Mouse (Mus musculus) mouse trophoblast stem cell (cell line): ENCODE measurements around the gene Dbh.

ENCODE experiments used
- in situ Hi-C, 2 experiments: fragments of 300-500 bp; cut with MseI, MboI; formaldehyde crosslinking; loops; 2 replicates in 1 of 2; 3 replicates in 1 of 2; pipeline ENCODE4 v1.15.1; 2025

The Dbh gene

DNA sequence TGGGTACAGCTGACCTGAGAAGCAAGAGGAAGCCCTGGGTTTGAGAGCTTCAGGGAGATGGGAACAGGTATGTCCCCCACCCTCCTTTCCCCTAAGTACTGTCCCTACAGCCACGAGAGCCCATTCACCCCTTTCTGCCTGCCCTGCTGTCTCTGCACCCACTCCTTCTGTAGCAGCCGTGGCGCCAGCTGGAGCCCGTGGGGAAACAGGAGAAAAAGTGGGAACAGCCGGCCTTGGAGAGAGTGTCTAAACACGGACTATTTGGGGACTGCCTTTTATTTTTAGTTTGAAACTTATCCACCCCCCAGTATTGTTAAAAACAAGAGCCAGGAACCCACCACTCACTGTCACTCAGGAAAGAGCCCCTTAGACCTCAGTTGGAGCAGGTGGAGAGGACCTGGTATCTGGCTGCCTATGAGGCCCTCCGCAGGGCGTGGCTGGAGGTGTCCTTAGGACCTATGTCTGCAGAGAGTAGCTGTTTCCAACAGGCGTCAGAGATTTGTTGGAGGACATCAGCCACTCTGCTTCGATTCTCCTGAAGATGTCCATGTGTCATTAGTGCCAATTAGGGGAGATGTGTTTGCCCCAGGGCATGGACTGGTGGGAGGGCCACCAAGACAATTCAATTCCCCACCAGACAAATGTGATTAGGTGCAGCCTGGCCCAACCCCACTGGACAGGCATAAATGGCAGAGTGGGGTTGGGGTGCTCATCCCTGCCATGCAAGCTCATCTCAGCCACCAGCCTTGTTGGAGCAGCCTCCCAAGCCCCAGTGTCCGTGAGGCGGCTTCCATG is at the start of gene Dbh:
TSS of gene Dbh (plus strand) at position 438 of the 795 bp plus-strand sequence.
- in situ Hi-C loops, result no loop called here

GRCm38 (mm10) chr2:27118452-27118851 is 46.6 kb upstream of the Dbh start:
- in situ Hi-C loops, result no loop called here

GRCm38 (mm10) chr2:27119766-27120165 is 45.3 kb upstream of the Dbh start:
- in situ Hi-C loops, result no loop called here

GRCm38 (mm10) chr2:27120241-27120641 is 44.8 kb upstream of the Dbh start:
- in situ Hi-C loops, result no loop called here

DNA sequence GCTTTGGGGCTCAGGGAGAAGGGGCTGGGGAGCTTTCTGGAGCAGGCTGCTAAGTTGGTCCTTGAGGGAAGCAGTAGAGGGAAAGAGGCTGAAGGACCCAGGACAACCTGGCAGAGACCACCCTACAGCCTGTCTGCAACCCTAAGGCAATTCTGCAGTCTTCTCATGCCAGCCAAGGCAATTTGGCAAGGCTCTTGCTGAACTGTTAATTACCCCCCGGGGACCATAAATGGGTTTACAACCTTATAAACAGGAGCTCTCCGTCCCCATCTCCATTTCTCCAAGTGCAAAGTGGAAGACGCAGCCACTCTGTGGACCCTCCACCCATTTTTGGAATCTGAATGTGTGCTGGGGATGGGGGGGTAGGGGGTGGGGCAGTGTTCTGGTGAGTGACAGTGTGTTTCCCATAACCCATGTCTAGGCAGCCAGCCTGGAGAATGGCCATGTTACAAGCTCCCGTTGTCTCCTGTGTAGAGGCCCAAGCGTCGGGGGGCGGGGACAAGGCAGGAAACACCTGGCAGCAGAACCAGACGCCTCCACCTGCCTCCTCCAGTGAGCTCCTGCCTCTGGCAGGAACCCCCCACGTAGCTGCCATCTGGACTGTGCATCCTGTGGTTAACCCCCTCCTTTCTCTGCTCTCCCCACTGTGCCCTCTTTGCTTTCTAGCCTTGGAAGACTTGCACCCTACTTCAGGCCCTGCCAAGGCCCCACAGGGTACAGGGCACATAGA is 43.2 kb upstream of the Dbh start:
- in situ Hi-C loops, result no loop called here

DNA sequence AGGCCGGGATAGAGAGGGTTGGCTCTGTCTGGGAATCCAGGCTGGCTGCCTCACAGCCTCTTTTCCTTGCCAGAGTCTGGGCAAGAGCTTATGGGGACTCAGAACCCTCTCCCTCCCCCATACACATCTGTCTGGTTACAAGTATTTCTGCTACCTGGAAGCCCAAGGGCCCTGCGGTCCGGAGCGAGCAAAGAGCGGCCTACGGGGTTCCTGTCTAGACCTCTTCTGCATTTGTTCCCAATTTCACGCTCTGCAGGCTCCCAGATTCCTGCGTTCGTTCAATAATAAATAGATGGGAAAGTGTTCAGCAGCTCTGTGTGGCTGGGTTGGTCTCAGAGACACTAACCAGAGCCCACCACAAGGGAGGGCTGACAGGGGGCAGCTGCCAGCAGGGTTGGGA is 42.5 kb upstream of the Dbh start:
- in situ Hi-C loops, result no loop called here

- in situ Hi-C loops, result no loop called here
Observed at GRCm38 (mm10) chr2:27123121-27123520, 41.9 kb upstream of the Dbh start.

DNA sequence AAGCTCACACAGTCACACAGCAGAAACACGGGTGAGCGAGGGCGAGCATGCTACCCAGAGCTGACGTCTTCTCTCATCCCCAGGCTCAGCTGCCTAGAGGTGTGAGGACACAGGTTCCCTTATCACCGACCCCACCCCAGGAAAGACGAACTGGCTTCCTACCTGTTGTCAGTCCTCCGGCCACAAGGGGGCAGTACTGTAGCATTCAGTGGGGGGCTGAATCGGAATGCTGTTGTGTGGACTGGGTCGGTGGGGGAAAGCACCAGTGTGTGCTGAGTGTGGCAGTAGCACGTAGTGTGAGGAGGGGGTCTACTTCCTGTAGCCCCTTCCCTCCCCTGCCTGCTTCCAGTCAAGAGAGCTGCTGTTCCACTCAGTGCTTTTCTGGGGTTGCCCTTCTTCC is 39.1 kb upstream of the Dbh start:
- in situ Hi-C loops, result no loop called here

- in situ Hi-C loops, result no loop called here
Observed at GRCm38 (mm10) chr2:27126496-27126895, 38.5 kb upstream of the Dbh start.

DNA sequence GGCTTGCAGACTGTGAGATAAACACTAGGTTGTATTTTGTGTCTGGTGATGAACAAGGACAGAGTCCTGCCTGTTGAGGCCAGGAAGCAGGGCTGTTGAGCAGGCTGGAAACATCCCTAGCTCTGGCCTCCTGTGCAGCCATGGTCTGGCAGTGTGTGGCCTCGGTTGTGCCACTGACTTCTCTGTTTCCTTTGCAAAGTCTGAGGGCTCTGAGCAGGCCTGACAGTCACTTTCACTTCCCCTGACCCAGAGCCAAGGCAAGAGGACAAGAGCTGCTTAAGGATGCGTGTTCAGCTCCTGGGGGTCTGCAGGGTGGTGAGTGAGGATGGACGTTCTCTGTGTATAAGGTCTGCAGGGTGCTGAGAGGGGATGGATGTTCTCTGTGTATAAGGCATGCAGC is 36.0 kb upstream of the Dbh start:
- in situ Hi-C loops, result no loop called here

DNA sequence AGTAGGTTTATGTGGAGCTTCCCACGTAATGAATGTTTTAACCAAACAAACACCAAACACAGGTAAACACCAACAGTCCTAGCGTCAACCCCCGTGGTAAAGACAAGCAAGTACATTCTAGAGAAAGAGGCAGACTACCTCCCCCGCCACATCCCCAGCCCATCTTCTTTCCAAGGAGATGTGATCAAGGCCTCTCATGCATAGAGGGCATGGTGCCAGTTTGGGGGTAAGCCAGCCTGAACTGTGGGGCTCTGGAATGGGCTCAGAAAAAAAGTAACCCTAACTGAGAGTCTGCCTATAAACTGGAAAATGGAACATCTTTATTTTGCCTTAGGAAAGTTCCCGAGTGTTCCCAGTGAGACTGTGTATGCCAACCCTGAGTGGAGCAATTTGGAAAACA is 29.1 kb upstream of the Dbh start:
- in situ Hi-C loops, result no loop called here

DNA sequence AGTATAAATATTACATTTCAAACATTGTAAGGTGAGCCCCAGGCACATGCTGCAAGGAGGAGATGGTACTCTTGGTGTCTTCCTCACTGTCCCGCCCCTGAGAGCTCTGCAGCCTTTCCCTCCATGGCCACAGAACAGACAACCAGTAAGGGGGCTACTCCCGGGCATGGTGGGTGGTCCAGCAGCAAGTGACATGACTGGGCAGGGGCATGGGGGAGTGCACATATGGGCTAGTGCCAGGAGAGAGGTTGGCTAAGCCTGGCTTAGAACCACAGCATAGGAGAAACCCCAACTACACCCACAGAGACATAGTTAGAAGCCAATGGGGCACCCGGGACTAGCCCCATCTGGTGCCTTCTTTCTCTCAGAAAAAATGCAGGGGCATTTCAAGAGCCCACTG is 28.7 kb upstream of the Dbh start:
- in situ Hi-C loops, result no loop called here

DNA sequence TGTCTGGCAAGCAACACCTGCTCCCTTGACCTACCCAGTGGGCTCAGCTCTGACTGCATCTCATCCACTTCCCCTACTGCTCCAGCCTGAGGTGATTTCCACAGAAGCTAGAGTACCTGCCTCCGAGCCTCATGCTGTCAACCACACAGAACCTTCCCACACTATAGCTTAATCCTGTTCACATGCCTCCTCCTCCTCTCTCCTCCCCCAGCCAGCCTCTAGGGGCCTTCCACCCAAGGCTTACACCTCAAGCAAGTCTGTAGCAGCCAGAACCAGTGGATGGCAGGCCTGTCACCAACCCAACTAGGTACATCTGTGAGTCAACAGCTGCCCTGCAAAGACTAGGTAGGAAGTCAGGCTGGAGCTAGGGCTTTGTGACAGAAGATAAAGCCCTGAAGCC is 28.2 kb upstream of the Dbh start:
- in situ Hi-C loops, result no loop called here

DNA sequence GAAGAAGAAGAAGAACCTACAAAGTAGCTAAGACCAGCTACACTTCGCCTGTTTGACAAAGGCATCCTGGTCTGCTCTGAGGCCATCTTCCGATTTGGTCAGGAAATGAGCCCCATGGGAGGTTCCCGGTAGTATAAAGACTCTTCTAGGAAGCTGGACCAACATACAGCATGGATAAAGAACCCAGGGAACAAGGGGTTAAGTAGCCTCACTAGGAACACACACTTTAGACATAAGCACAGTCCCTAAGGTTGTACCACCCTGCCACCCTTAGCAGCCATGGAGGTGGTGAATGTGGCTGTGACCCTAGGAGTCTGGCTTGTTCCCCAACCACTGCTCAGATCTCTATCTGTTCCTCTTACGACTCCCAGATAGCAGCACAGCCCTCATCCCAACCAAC is 26.7 kb upstream of the Dbh start:
- in situ Hi-C loops, result no loop called here

- in situ Hi-C loops, result no loop called here
Observed at GRCm38 (mm10) chr2:27141950-27142693, 22.9 kb upstream of the Dbh start, which contains the start of gene Fam163b. Fam163b (minus strand) TSS chr2:27142491.

GRCm38 (mm10) chr2:27144957-27145356 is 20.1 kb upstream of the Dbh start:
- in situ Hi-C loops, result no loop called here

DNA sequence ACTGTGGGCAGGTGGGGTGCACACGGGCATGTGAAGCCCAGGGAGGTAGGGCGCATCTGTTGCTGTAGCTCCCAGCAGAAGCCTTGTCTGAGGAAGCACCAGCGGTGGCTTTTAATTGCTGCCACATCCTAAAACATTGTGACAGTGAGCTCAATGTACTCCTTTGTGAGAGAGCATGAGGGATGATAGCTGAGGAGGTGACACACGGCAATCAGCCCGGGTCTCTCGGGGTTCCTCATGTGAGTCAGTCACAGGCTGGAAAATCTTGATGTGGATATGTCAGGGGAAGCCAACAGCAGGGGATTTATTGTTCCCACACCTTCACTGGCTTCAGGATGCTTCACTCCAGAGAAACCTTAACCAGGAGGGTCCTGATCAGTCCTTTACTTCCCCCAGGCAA is 18.2 kb upstream of the Dbh start:
- in situ Hi-C loops, result no loop called here

- in situ Hi-C loops, result no loop called here
Observed at GRCm38 (mm10) chr2:27149457-27149856, 15.6 kb upstream of the Dbh start.

DNA sequence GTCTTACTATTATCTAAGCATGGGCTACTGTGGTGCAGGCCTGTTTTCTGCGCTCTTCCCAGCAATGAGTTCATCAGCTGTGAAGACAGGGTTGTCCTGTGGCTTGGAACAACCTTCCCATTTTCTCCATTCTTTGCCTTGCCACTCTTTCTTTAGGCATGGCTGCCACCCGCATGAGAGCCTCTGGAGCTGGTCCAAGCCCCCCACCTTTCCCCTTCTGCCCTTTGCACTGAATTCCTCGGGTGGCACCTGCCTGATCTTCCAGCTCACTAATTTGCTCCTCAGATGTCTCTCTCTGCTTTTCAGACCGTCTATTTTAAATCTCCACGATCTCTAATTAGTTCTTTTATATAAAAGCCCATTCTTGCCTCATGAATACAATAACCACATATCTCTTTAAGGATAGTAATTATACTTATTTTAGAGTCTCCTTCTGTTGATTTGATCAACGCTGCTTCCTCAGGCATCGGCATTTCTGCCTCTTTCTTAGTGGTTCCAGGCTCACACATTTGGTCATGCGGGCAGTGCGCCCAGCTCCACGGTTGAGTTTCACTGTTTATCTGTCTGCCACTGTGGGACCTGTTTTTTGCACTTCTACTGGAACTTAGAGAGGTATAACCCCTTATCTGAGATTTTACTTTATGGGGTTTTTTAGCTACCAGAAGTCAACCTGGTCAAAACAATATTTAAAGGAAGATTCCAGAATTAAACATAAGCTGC is 10.4 kb upstream of the Dbh start:
- in situ Hi-C loops, result no loop called here

DNA sequence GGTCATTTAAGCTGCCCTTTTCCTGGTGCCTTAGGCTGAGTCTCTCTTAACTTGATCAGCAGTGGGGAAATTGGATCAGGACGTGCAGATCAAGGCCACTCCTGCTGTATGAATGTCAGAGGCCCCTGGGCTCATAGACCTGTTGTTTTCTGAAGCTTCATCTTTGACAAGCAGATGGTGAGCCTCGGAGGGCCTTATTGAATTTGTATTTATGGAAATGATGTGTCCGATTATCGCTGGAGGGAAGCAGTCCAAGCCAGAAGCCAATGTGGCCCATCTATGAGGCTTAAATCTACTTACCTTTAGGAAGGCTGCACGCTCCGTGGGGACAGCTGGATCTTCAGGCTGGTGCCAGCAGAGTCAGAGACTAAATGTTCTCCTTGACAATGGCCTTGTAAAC is 8.4 kb upstream of the Dbh start:
- in situ Hi-C loops, result no loop called here

- in situ Hi-C loops, result no loop called here
Observed at GRCm38 (mm10) chr2:27161526-27161925, 3.5 kb upstream of the Dbh start.

DNA sequence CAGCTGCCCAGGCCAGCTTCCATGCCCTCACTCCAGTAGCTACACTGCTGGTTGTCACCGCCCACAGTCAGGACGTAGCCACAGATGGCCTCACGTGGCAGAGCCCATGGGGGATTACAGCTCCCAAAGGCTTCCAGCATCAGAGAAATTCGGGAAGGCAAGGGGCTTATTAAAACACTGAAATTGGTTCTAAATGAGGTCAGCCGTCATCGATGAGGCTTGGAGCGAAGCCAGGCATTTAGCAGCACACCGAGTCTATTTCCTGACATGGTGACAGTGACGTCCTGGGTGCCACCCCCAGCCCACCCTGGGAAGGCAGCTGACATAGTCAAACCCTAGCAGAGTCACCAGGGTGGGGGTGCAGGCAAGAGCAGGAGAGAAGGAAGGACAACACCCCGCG is 2.4 kb upstream of the Dbh start:
- in situ Hi-C loops, result no loop called here
